Mouse (Mus musculus): ENCODE results near the gene Ptrh2. TPM values are rescaled to one million over a fixed set of nuclear protein-coding genes. Genes with fewer than 3 reads are reported as not detected.

Ptrh2 gene
- total and polyA plus RNA-seq, 2 experiments, result 5.2 to 9.2 TPM

GRCm38 (mm10) chr11:86717306-86718065 lies 33.7 kb downstream of the Ptrh2 start:
- Histone ChIP-seq H3K27ac (replicated peaks; ENCODE audit: insufficient read depth, low read depth, low read length) (no peak overlapping the region), H3K79me2 (ENCODE audit: control insufficient read depth, insufficient read depth, low read length) (peaks cover 3% of the 10 kb centered on the region; the same call in 1 of the 2 replicates), H3K4me3 (ENCODE audit: insufficient read depth, low read depth, low read length) (no peak overlapping the region), H3K4me1 (ENCODE audit: control insufficient read depth, insufficient read depth, low read length) (no peaks in the 10 kb centered on the region), H3K9ac (ENCODE audit: low read depth, low read length) (no peak overlapping the region), H3K27me3 (ENCODE audit: control insufficient read depth, insufficient read depth, low read length) (no peaks in the 10 kb centered on the region), H3K36me3 (ENCODE audit: control insufficient read depth, insufficient read depth, low read length) (peaks cover 62% of the 10 kb centered on the region)
- 83% methylated on average over 6 of the region's 6 CpGs for WGBS
- TF ChIP-seq POLR2A (IDR thresholded peaks at IDR 0.05; ENCODE audit: extremely low read depth, insufficient read depth, low read length) (no peak), CTCF (IDR thresholded peaks at IDR 0.05; ENCODE audit: low read depth, low read length) (no peak)
- no peak for DNase-seq (ENCODE audit: extremely low read depth, low read depth, low spot score)

DNA sequence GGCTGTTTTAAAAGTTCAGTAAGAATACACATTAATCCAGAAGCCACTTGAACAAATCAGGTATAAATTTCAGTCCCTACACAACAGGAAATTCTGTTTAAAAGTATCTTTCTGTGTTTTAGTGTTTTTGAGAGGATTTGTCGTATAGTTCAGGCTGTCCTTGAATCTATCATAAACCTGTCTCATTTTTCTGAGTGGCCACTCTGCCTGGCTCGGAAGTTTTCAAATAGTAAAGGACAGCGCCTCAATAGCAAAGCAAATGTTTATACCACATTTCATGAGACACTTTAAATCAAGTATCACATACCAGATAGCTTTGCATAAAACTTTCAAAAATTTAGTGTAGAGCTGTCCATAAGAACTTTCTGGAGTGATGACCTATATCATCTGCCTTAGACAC lies 34.6 kb downstream of the Ptrh2 start:
- H3K27me3 ChIP-seq (ENCODE audit: control insufficient read depth, insufficient read depth, low read length), result no peaks in the 10 kb centered on the region
- no peak for DNase-seq (ENCODE audit: extremely low read depth, low read depth, low spot score)
- TF ChIP-seq POLR2A (IDR thresholded peaks at IDR 0.05; ENCODE audit: extremely low read depth, insufficient read depth, low read length) (no peak), CTCF (IDR thresholded peaks at IDR 0.05; ENCODE audit: low read depth, low read length) (no peak)
- peaks cover 3% of the 10 kb centered on the region; the same call in 1 of the 2 replicates for H3K79me2 ChIP-seq (ENCODE audit: control insufficient read depth, insufficient read depth, low read length)
- no peak overlapping the region for H3K27ac ChIP-seq (replicated peaks; ENCODE audit: insufficient read depth, low read depth, low read length)
- peaks cover 63% of the 10 kb centered on the region for H3K36me3 ChIP-seq (ENCODE audit: control insufficient read depth, insufficient read depth, low read length)
- H3K4me1 ChIP-seq (ENCODE audit: control insufficient read depth, insufficient read depth, low read length), result no peaks in the 10 kb centered on the region
- H3K4me3 ChIP-seq (ENCODE audit: insufficient read depth, low read depth, low read length), result no peak overlapping the region
- WGBS, result 94% methylated on average over 3 of the region's 3 CpGs
- no peak overlapping the region for H3K9ac ChIP-seq (ENCODE audit: low read depth, low read length)

GRCm38 (mm10) chr11:86719390-86719789 lies 35.6 kb downstream of the Ptrh2 start:
- H3K4me1 ChIP-seq (ENCODE audit: control insufficient read depth, insufficient read depth, low read length), result no peaks in the 10 kb centered on the region
- no peak for TF ChIP-seq CTCF (IDR thresholded peaks at IDR 0.05; ENCODE audit: low read depth, low read length)
- no peak overlapping the region for H3K27ac ChIP-seq (replicated peaks; ENCODE audit: insufficient read depth, low read depth, low read length)
- no peak overlapping the region for H3K4me3 ChIP-seq (ENCODE audit: insufficient read depth, low read depth, low read length)
- DNase-seq (ENCODE audit: extremely low read depth, low read depth, low spot score), result no peak
- H3K27me3 ChIP-seq (ENCODE audit: control insufficient read depth, insufficient read depth, low read length), result no peaks in the 10 kb centered on the region
- H3K9ac ChIP-seq (ENCODE audit: low read depth, low read length), result no peak overlapping the region
- peaks cover 67% of the 10 kb centered on the region for H3K36me3 ChIP-seq (ENCODE audit: control insufficient read depth, insufficient read depth, low read length)
- WGBS, result 88% methylated on average over 8 of the region's 8 CpGs
- peaks cover 3% of the 10 kb centered on the region; the same call in 1 of the 2 replicates for H3K79me2 ChIP-seq (ENCODE audit: control insufficient read depth, insufficient read depth, low read length)

DNA sequence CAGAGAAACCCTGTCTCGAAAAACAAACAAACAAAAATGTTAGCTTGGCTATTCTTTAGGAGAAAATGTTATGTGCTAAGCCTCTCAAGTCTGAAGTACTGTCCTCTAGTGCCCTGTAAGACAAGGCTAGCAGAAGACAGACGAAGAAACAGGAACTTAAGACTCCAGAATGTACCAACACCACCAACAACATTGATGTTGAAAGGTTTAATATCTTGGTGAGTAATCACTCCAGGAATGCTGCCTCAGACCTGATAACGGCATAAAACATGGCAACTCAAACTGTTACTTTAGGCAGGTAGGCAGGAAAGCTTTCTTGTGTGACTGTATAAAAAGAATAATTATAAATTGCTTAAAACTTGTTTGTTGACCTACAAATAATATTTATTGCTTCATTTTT lies 40.2 kb downstream of the Ptrh2 start:
- 81% methylated on average over 3 of the region's 3 CpGs for WGBS
- TF ChIP-seq CTCF (IDR thresholded peaks at IDR 0.05; ENCODE audit: low read depth, low read length) (no peak), POLR2A (IDR thresholded peaks at IDR 0.05; ENCODE audit: extremely low read depth, insufficient read depth, low read length) (no peak)
- Histone ChIP-seq H3K4me3 (ENCODE audit: insufficient read depth, low read depth, low read length) (no peak overlapping the region), H3K36me3 (ENCODE audit: control insufficient read depth, insufficient read depth, low read length) (peaks cover 63% of the 10 kb centered on the region), H3K4me1 (ENCODE audit: control insufficient read depth, insufficient read depth, low read length) (peaks cover 3% of the 10 kb centered on the region), H3K27ac (replicated peaks; ENCODE audit: insufficient read depth, low read depth, low read length) (no peak overlapping the region), H3K9ac (ENCODE audit: low read depth, low read length) (no peak overlapping the region), H3K27me3 (ENCODE audit: control insufficient read depth, insufficient read depth, low read length) (no peaks in the 10 kb centered on the region), H3K79me2 (ENCODE audit: control insufficient read depth, insufficient read depth, low read length) (no peaks in the 10 kb centered on the region; the same call in 1 of the 2 replicates)
- DNase-seq (ENCODE audit: extremely low read depth, low read depth, low spot score), result no peak

- H3K36me3 ChIP-seq (ENCODE audit: control insufficient read depth, insufficient read depth, low read length), result peaks cover 61% of the 10 kb centered on the region
- WGBS, result 19% methylated on average over 7 of the region's 7 CpGs
- DNase-seq (ENCODE audit: extremely low read depth, low read depth, low spot score), result peak; percentile 77
These were observed 41.2 kb downstream of the Ptrh2 start for GRCm38 (mm10) chr11:86724982-86725381.

GRCm38 (mm10) chr11:86725607-86726006 lies 41.8 kb downstream of the Ptrh2 start:
- no peak for DNase-seq (ENCODE audit: extremely low read depth, low read depth, low spot score)
- Histone ChIP-seq H3K36me3 (ENCODE audit: control insufficient read depth, insufficient read depth, low read length) (peaks cover 59% of the 10 kb centered on the region), H3K4me1 (ENCODE audit: control insufficient read depth, insufficient read depth, low read length) (peaks cover 3% of the 10 kb centered on the region), H3K27ac (replicated peaks; ENCODE audit: insufficient read depth, low read depth, low read length) (no peak overlapping the region), H3K79me2 (ENCODE audit: control insufficient read depth, insufficient read depth, low read length) (no peaks in the 10 kb centered on the region; the same call in 1 of the 2 replicates), H3K9ac (ENCODE audit: low read depth, low read length) (no peak overlapping the region), H3K27me3 (ENCODE audit: control insufficient read depth, insufficient read depth, low read length) (no peaks in the 10 kb centered on the region), H3K4me3 (ENCODE audit: insufficient read depth, low read depth, low read length) (no peak overlapping the region)
- no peak for TF ChIP-seq POLR2A (IDR thresholded peaks at IDR 0.05; ENCODE audit: extremely low read depth, insufficient read depth, low read length)
- TF ChIP-seq CTCF (IDR thresholded peaks at IDR 0.05; ENCODE audit: low read depth, low read length), result no peak

More at GRCm38 (mm10) chr11:86724982-86725381, 41.2 kb downstream of the Ptrh2 start:
- Histone ChIP-seq H3K27me3 (ENCODE audit: control insufficient read depth, insufficient read depth, low read length) (no peaks in the 10 kb centered on the region), H3K4me1 (ENCODE audit: control insufficient read depth, insufficient read depth, low read length) (peaks cover 3% of the 10 kb centered on the region), H3K4me3 (ENCODE audit: insufficient read depth, low read depth, low read length) (no peak overlapping the region), H3K27ac (replicated peaks; ENCODE audit: insufficient read depth, low read depth, low read length) (no peak overlapping the region), H3K9ac (ENCODE audit: low read depth, low read length) (no peak overlapping the region), H3K79me2 (ENCODE audit: control insufficient read depth, insufficient read depth, low read length) (no peaks in the 10 kb centered on the region; the same call in 1 of the 2 replicates)
- TF ChIP-seq POLR2A (IDR thresholded peaks at IDR 0.05; ENCODE audit: extremely low read depth, insufficient read depth, low read length) (no peak), CTCF (IDR thresholded peaks at IDR 0.05; ENCODE audit: low read depth, low read length) (no peak)

Data from liver, adult 2 months (tissue).